Mouse (Mus musculus) heart, postnatal 25 days (tissue): Measurements from ENCODE around the gene Serp1. TPM values are rescaled to one million over a fixed set of nuclear protein-coding genes. Genes with fewer than 3 reads are reported as not detected.

Experiments
- DNase-seq: peaks from one replicate; pipeline ENCODE4 v3.0.0; 2022; ENCODE audit warnings: low spot score
- intact Hi-C: fragments of 180-260 bp; cut with DNase I; formaldehyde crosslinking; loops from one replicate; pipeline ENCODE4 v1.15.1; 2025
- total RNA-seq, 2 experiments: library from RNA; stranded (reverse); gene quantifications; 2 replicates each; pipeline ENCODE4 v1.2.3; 2021

Gene Serp1
- 10 to 100 TPM; 13.0 to 14.3 TPM for total RNA-seq

DNA sequence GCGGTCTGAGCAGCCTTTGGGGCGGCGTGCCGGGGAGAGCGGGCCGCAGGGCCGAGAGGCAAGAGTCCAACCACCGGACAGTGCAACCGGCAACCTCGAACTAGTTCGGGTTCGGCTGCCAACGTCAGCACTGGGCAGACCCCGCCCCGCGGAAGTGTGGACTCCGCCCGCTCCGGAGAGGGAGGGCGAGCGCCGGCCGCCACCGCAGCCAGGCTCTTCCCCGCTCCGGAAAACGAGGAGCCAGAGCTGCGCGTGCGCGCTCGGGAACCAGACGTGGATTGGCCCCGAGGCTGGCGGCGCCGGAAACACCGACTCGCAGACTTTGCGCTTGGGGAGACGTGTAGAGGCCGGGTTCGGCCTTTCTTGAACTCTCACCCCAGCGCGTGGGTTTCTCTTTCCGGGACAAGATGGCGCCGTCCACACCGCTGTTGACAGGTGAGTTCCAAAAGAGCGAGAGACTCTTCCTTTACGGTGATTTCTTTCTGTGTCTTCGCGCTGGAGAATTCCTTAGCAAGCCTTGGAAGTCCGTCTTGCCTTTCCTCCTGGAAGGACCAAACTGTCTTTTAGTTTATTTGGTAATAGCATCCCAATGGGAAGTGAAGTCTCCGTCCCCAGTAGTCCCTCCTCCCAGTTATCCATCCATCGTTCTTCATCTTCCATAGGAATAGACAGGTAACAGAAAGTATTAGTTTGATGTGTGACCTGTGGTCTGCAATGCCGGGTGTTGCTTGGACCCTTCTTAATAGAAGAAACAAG lies at the start of gene Serp1, which contains the start of gene Eif2a:
Gene Serp1 (minus strand): TSS at position 241 of the 756 bp plus-strand sequence.
Gene Eif2a (plus strand): TSS at position 170 of the 756 bp plus-strand sequence.
- DNase-seq, result peak; percentile 98
- intact Hi-C loops, result loop anchor here (2.0 kb wide), 2 partner anchors 51 to 109 kb away; partner anchors contain the start of gene Selenot

DNA sequence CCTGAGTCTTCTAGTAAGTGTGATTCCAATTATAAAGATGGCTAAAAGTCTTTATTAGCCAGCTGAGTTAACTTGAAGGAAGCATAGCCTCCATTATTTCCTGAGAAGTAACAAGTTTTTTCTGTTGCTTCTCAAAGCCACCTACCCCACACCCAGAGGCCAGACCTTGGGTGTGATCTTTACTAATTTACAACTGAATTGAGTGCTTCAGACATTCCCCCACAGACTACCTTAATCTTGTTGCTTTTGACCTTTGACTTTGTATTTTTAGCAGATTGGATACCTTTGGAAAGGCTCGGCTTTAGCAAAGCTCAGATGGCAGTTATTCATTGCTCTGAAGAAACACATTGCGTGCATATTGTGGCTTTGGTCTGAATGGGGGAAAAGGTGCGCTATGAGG lies 45.1 kb upstream of the Serp1 start:
- DNase-seq, result no peak
- intact Hi-C loops, result no loop called here

DNA sequence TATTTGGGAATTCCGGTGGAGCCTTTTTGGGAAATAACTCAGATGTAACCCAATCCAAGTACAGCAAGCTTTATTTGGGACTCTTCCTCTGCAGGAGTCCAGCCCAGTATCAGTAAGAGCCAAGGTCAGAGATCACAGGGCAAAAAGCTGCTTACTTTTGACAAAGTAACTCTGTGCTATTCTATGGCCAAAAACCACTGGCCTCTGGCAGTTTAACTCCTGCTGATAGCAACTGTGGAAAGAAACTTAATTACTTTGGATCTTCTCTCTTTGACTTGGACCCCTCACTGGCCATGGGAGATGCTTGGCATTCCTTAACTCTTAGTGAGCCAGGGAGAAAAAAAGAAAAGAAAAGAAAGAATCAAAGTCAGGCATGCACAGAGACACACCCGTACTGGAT lies 35.7 kb upstream of the Serp1 start:
- DNase-seq, result no peak
- intact Hi-C loops, result no loop called here

DNA sequence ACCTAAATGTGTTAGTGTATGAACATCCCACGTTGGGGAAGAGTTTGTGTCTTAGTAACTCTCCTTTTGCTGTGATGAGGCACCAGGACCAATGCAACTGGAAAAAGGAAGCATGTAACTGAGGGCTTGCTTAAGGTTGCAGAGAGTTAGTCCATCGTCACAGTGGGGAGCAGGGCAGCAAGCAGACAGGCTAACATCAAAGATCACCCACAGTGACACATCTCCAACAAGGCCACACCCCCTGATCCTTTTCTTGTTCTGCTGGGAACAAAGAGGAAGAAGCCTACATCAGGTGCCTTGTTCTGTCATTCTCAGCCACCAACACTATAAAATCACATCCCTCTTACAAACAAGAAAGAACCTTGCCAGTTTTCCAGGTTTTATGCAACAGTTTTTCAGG lies 34.2 kb upstream of the Serp1 start:
- intact Hi-C loops, result no loop called here
- no peak for DNase-seq

DNA sequence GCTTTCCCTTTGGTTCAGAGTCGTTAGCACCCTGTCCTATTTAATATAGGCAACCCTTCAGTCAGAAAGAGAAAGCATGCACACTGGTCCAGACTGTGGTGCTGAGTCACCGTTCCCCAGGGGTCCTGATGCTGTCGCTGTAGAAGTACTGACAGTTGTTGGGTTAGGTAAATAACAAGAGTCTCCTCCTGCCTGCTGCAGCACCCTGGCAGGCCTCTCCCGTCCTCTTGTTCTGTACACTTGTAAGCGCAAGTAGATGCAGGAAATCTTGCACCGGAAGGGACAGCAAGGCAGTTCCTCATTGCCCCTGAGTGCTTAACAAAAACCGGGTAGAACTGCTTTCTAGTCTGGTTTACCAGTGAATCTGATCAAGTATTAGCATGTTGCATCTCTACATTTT lies 31.0 kb upstream of the Serp1 start:
- intact Hi-C loops, result no loop called here
- no peak for DNase-seq

DNA sequence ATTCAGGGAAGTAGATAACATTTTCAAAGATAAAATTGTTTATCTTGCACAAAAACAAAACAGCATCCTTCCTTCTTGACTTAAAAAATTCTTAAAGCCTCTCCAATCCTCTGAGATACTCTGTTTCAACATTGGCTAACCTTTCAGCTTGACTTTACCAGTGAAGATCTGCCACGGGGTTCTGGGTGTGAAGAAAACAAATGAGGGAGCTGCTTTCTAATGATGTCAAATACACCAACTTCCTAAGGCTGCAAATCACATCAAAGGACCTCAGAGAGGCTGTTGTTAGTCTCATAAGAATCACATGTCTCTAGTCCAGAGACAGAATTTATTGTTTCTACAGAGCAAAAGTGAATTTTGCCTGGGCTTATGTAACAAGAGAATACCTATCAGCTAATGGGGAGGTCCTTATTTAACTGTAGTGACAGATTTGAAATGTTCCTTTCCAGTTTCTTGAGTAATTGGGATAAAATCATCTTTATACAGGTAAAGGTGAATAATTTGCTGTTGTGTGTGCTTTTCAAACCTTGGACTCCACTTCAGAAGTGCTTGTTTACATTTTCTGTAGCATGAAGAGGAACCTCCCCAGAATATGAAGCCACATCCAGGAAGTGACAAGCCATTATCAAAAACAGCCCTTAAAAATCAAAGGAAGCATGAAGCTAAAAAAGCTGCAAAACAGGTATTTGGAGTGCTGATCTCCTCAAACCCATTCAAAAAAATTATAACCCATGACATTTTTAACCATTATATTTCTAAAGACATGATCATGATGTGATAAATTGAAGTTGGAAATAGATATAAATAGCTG lies 26.5 kb upstream of the Serp1 start:
- intact Hi-C loops, result no loop called here
- no peak for DNase-seq

DNA sequence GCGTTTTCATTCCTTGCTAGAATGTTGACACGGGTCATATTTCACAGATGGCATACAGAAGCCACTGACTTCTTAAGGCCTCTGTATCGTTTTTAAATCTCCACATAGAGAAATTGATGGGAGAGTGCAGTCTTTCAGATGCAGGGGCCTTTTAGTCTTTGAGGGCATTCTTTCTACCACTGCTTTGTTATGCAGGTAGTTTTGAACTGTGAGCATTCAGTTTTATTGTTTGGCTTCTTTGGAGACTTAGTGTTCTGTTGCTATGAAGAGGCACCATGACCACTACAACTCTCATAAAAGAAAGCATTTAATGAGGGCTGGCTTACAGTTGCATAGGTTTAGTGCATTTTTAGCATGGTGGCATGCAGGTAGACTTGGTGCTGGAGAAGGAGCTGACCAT lies 10.9 kb upstream of the Serp1 start:
- DNase-seq, result no peak
- intact Hi-C loops, result no loop called here

DNA sequence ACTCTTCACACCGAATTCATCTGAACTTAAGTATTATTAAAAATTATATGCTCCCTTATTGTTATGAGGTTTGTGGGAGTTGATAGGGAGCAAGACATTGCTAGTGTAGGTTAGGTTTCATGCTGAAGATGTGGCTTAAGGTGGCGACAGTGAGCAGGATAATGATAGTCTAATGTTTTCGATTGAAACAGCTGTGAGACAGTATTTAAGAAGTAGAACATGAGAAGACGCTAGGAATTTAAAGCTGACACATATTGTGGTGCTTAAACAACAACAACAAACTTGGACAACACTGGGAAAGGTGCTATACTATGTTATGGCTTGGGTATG lies 681 bp upstream of the Serp1 start:
- intact Hi-C loops, result loop anchor here (2.0 kb wide), 1 partner anchor 50 kb away; the partner anchor contains the start of gene Selenot
- no peak for DNase-seq

DNA sequence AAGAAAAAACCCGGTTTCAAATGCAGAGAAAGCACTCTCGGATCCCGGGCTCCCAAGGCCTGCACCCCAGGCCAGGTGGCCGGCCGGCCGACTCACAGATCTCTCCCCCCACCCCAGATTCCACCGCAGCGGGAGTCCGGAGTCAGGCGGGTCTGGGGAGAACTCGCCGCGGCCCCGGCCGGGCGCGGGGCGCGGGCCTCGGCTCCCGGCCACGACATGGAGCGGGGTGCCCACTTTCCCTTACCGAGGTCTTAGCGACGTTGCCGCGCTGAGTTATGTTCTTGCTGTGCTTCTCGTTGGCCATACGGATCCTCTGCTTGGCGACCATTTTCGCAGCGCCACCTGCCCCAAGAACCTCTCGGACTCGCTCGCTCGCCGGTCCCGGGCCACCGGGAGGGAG lies 526 bp downstream of the Serp1 start:
- intact Hi-C loops, result loop anchor here (2.0 kb wide), 1 partner anchor 108 kb away; no protein-coding TSS in a partner anchor
- no peak for DNase-seq

DNA sequence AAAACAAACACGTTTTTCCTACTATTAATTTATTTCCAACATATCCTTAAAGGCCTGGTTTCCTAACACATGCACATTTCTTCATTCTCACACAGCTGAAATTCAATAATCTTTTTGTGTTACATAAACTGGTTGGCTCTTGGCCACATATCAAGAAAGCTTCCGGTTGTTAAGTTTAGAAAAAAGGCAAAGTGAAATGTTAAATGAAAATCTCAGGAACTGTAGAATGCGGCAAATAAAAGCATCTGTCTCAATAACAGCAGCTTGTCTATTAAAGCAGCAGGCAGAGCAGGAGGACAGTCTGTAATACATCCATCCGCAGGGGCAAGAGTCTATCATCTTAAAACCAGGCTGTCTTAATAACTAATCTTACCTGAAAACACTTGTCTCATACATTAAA lies 1.4 kb downstream of the Serp1 start:
- intact Hi-C loops, result loop anchor here (2.0 kb wide), 1 partner anchor 107 kb away; no protein-coding TSS in a partner anchor
- no peak for DNase-seq

DNA sequence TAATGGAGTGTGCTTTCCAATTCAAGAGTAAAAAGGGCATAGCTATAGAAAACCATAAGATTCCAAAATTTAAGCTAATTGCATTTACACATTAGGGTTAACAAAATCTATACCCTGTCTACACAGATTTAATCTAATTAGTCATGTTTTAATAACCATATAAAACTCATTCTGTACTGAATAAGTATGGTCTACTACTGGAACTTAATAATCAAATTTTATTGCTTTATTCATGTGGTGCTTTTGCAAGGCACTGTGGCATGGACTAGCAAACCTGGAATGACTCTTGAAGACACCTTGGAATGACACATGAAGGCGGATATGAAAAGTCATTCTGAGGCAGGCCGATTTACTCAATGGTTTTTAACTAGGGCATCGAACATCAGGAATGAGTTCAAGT lies 2.3 kb downstream of the Serp1 start:
- no peak for DNase-seq
- intact Hi-C loops, result no loop called here

DNA sequence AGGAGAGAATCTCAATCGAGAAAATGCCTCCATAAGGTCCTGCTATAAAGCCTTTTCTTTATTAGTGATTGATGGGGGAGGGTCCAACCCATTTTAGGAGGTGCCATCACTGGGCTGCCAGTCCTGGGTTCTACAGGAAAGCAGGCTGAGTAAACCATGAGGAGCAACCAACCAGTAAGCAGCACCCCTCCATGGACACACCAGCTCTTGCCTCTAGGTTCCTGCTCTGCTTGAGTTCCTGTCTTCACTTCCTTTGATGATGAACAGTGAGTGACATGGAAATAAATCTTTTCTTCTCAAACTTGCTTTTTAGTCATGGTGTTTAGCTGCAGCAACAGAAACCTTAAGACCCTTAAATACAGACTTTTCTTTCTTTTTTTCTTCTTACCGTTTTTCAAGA lies 4.3 kb downstream of the Serp1 start:
- no peak for DNase-seq
- intact Hi-C loops, result no loop called here

DNA sequence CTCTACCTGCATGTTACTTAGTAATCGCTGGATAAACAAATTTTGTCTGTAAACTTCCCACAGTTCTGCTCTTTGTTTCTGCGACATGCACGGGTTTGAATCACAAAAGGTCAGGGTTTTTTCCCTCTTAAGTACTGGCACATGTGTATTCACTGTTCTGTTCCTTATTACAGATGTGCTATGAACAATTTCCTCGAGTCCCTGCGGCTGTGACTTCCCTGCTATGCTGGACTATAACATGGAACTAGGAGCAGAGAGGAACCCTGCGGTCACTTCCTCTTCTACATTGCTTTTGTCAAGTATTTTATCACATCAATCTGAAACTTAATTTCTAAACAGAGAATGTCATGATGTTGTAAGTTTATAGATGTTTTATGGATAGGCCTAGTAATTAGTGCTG lies 5.4 kb downstream of the Serp1 start:
- intact Hi-C loops, result no loop called here
- DNase-seq, result no peak

DNA sequence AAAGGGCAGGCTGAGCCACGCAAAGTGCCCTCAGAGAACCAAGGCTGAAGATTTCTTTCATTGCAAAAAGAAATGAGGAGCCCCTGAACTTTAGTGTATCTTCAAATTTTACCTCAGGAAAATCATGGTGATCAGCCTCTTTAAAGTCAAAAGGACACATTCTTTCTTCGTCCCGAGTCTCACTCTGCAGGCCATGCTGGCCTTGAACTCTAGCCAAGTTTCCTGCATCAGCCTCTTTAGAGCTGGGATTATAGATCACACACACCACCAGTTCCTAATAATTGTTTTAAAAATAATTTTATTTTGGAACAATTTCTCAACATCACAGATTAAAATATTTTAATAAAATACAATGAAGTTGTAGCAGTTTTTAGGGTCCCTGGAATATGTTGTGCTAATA lies 6.2 kb downstream of the Serp1 start:
- no peak for DNase-seq
- intact Hi-C loops, result no loop called here

DNA sequence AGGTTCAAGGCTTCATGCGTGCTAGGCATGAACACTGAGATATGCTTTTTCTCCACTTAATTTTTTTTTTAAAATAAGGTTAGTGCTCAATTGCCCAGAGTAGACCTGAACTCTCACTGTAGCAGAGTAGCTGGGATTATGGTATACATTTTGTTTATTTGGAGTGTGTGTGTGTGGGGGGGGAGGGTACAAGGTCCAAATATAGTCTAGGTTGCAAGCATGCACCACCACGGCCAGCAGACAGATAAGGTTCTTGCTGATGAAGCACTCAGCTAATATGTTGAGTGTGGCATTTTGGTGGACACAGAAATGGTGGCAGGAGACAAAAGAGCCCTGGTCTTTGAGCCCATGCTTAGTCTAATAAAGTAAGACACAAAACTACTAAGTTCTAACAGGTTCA lies 6.7 kb downstream of the Serp1 start:
- no peak for DNase-seq
- intact Hi-C loops, result no loop called here

DNA sequence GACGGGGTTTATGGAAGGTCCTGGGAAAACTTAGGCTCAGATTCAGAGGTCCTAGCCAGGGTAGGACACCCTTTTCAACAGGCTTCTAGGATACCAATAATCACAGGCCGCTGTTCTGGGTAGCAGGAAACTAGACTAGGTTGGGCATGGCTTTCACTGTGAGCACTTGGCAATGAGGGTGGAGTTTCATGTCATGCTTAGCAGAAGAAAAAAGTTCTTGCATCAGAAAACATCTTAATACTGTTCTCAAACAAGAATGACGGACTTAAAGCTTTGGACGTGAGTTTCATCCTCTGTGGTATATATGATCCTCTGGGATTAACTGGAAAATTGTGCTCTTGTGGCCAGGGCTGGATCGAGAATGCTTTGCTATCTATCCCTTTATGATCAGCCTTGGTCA lies 7.9 kb downstream of the Serp1 start:
- intact Hi-C loops, result no loop called here
- DNase-seq, result no peak

DNA sequence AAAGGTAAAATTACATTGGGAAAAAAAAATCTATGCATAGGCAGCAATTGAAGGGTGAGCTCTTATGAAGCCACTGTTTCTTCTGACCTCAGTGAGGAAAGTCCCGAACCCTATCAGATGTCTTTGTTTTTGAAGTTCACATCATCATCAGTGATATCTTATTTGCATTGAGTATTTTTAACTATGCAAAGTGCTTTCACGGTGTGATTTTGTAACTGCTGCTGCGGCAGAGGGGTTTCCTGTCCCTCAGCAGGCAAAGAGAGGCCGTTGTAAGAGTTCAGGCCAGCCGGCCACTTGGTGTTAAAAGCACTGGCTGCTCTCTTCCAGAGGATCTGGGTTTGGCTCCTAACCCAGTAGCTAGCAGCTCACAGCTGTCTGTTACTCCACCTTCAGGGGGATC lies 8.4 kb downstream of the Serp1 start:
- DNase-seq, result no peak
- intact Hi-C loops, result no loop called here

DNA sequence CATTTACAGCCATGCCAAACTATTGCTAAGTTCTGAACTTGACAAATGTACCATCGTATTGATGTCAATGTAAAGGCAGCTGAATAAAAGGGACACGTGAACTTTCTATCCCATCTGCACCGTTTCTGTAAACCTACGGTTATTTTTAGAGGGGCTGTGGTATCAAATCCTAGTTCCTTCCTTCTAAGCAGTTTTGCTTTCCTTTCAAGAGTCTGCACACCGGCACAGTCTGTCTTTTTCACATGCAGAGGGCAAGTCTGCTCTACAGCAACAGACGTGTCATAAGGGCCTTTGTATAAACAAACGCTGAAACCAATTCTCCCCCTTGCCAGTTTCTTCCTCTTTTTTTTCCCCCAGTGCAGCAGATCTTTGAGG lies 9.1 kb downstream of the Serp1 start:
- intact Hi-C loops, result no loop called here
- DNase-seq, result no peak

DNA sequence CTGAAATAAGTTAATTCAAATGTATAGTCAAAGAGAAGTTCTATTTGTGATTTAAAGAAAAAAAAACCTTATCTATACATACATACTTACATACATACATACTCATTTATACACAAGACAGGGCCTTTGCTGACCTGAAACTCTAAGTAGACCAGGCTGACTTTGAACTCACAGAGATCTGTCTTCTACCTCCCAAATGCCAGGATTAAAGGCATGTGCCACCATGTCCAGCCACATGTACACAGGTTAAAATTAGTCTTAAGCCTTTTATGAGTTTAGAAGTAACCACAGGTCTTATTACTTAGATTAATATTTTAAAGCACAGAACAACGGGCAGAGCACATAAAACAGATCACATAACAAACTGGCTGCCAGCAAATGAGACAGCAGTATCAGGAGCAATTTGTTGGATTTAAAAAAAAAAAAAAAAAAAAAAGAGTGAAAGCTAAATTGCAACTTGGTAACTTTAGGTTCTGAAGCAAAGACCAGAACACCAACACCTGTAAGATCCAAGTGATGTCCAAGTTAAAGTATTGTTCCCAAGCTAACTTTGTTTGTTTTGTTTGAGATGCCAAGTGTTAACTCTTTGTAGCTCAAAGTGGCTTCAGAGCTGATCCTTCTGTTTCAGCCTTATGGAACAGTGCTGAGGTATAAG lies 9.6 kb downstream of the Serp1 start:
- intact Hi-C loops, result no loop called here
- no peak for DNase-seq

DNA sequence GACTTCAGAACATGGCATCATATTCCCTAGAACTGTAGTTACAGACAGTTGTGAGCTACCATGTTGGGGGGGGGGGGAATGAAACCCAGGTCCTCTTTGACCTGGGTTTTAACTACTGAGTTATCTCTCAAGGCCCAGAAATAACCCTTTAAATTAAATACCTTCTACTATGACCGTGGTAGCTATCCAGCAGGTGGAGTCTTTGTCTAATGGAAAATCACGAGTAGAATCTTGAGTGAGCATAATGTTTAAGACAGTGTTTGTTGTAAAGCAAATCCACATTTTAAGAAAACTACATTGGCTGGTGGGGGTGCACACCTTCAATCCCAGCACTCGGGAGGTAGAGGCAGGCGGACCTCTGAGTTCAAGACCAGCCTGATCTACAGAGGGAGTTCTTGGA lies 12.2 kb downstream of the Serp1 start:
- no peak for DNase-seq
- intact Hi-C loops, result loop anchor here (5.0 kb wide), 1 partner anchor 269 kb away; no protein-coding TSS in a partner anchor

DNA sequence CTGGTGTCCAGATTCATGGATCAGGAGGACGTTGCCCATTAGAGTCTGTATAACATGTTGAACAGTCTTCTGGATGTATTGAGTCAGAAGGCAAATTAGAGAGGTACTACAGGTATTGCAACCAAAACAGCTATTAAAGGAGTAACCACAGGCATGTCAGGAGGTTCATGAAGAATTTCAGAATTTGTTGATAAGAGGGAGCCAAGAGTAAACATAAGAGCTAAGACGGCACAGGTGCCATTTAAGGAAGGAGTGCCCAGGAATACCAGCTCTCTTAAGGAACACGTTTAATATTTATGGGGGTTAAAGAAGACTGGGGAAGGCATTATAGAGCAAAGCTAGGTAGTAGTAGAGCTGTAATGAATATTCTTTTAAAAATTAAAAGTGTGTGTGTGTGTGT lies 13.0 kb downstream of the Serp1 start:
- intact Hi-C loops, result loop anchor here (5.0 kb wide), 1 partner anchor 270 kb away; no protein-coding TSS in a partner anchor
- no peak for DNase-seq
